Mouse (Mus musculus) testis, adult 2 months (tissue): ENCODE measurements around the gene Cdh23.

ENCODE experiments used
- CTCF ChIP-seq: fragments of 200-500 bp; IDR thresholded peaks from 2 replicates; pipeline ENCODE4 v1.5.1; 2012; ENCODE audit warnings: low read depth, mild to moderate bottlenecking, inconsistent platforms, low read length, moderate library complexity; ENCODE audit not compliant: control insufficient read depth, insufficient read depth, insufficient replicate concordance
- POLR2A ChIP-seq: fragments of 200-500 bp; IDR thresholded peaks from 2 replicates; pipeline ENCODE4 v1.6.1; 2012; ENCODE audit warnings: low read depth, mild to moderate bottlenecking, inconsistent platforms, low read length, moderate library complexity; ENCODE audit not compliant: control insufficient read depth

- no peak for TF ChIP-seq POLR2A
- TF ChIP-seq CTCF, result no peak
These were observed 298.1 kb downstream of the Cdh23 start for GRCm38 (mm10) chr10:60398051-60398814.
